Mouse (Mus musculus) heart, embryonic 11.5 days (tissue): ENCODE measurements around the gene Slc15a3. TPM values are rescaled to one million over a fixed set of nuclear protein-coding genes. Genes with fewer than 3 reads are reported as not detected.
A peak's percentile ranks its signal among the peaks of the same experiment; 100 is the strongest.

Experiments
- ATAC-seq: fragments of 200-750 bp; cut with Nextera tagmentation; replicated peaks from 2 replicates; pipeline ENCODE4 v1.8.0; 2017; ENCODE audit warnings: moderate library complexity; ENCODE audit not compliant: insufficient number of reproducible peaks, low FRiP score, low TSS enrichment
- H3K27ac ChIP-seq: fragments of 300-500 bp; sonication (generic); 2 replicates; pipeline ENCODE4 v1.5.1; 2014; ENCODE audit warnings: mild to moderate bottlenecking, low read depth, low read length
- H3K27me3 ChIP-seq: fragments of 300-500 bp; sonication (generic); 2 replicates; pipeline ENCODE4 v1.6.1; 2014; ENCODE audit warnings: mild to moderate bottlenecking, low read length, mixed read lengths; ENCODE audit not compliant: control insufficient read depth, insufficient read depth
- H3K36me3 ChIP-seq: fragments of 300-500 bp; sonication (generic); 2 replicates; pipeline ENCODE4 v1.6.1; 2014; ENCODE audit warnings: mild to moderate bottlenecking, low read length, moderate library complexity, mixed read lengths; ENCODE audit not compliant: control insufficient read depth, insufficient read depth
- H3K4me1 ChIP-seq: fragments of 300-500 bp; sonication (generic); 2 replicates; pipeline ENCODE4 v1.6.1; 2014; ENCODE audit warnings: low read length; ENCODE audit not compliant: control insufficient read depth, insufficient read depth
- H3K4me2 ChIP-seq: fragments of 300-500 bp; sonication (generic); 2 replicates; pipeline ENCODE4 v1.6.1; 2014; ENCODE audit warnings: mild to moderate bottlenecking, moderate library complexity
- H3K4me3 ChIP-seq: fragments of 300-500 bp; sonication (generic); 2 replicates; pipeline ENCODE4 v1.5.1; 2014; ENCODE audit warnings: low read depth, low read length
- H3K9ac ChIP-seq: fragments of 300-500 bp; sonication (generic); 2 replicates; pipeline ENCODE4 v1.6.1; 2014; ENCODE audit warnings: mild to moderate bottlenecking, low read depth, low read length, moderate library complexity
- H3K9me3 ChIP-seq: fragments of 300-500 bp; sonication (generic); replicated peaks from 2 replicates; pipeline ENCODE4 v1.6.1; 2016; ENCODE audit warnings: low read length; ENCODE audit not compliant: control insufficient read depth
- WGBS: fragments of 180-500 bp; shearing (Covaris S2); extraction: QIAGEN DNeasy Blood & Tissue Kit; methylation state at CpG from one replicate; pipeline ENCODE4 v1.1.7; 2014; ENCODE audit not compliant: insufficient replicate concordance; 5-methylcytosine and 5-hydroxymethylcytosine counted together
- polyA plus RNA-seq: library from polyadenylated mRNA; unstranded; fragments of >200 nt; fragmentation: Nextera tagmentation; extraction: Ambion mirVana; gene quantifications from 2 replicates; pipeline ENCODE4 v1.2.1, GENCODE M21; 2014

Gene Slc15a3
- polyA plus RNA-seq, 1 experiment from 2014 or later = 0.19 TPM

DNA sequence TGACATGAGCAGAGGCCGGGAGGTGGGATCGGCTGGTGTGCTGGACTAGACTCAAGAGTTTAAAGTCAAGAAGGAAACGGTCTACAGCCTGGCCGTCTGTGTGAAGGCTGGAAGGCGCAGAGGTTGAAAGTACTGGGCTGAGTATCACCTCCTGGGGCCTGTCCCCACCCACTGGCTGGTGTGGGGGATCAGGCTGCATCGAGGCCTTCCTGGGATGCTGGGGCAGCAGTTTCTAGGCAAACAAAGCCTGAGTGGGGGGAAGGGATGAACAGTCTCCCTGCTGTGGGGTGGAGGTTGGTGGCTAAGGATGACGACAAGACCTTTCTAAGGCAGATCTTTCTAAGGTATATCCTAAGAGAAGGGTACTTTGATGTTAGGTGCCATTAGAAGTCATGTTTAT lies 25.6 kb upstream of the Slc15a3 start:
- Histone ChIP-seq H3K27ac (no peak overlapping the region), H3K4me1 (no peaks in the 10 kb centered on the region), H3K9me3 (no peaks in the 10 kb centered on the region), H3K36me3 (no peaks in the 10 kb centered on the region), H3K4me3 (no peak overlapping the region), H3K27me3 (no peaks in the 10 kb centered on the region), H3K9ac (no peak overlapping the region), H3K4me2 (no peak overlapping the region)
- ATAC-seq = no peak
- WGBS = 59% methylated on average over 7 of the region's 7 CpGs

DNA sequence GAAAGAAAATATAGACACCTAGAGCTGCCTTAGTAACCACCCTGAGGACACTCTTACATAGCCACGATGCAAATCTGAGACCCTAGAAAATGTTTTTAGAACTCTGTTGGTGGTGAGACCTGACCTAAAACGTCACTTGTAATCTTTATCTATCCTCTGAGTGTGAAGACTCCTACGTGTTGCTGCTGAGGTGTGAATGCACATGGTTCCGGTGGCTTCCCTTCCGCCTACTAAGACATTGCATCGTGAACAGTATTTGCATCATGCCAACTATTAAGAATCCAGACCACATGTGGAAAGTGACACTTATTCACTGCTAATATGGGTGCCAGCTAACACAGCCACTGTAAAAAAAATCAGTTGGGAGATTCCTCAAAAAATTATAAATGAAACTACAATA lies 23.7 kb upstream of the Slc15a3 start:
- Histone ChIP-seq H3K27ac (no peak overlapping the region), H3K27me3 (no peaks in the 10 kb centered on the region), H3K9ac (no peak overlapping the region), H3K9me3 (no peaks in the 10 kb centered on the region), H3K4me2 (no peak overlapping the region), H3K36me3 (no peaks in the 10 kb centered on the region), H3K4me1 (no peaks in the 10 kb centered on the region), H3K4me3 (no peak overlapping the region)
- ATAC-seq = no peak
- WGBS = 74% methylated on average over 6 of the region's 6 CpGs

DNA sequence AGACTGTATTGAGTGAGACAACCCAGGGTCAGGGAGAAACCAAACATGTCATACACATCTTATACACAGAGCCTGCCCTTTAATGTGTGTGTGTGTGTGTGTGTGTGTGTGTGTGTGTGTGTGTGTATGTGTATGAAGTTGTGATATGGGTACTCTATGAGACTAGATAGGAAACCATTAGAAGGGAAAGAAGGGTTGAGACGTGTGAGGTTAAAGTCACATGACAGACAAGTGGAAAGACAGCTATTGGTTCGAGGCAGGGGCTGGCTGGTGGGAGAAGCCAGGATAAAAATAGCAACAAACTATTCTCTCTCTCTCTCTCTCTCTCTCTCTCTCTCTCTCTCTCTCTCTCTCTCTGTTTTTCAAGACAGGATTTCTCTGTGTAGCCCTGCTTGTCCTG lies 23.1 kb upstream of the Slc15a3 start:
- Histone ChIP-seq H3K27ac (no peak overlapping the region), H3K9ac (no peak overlapping the region), H3K27me3 (no peaks in the 10 kb centered on the region), H3K9me3 (no peaks in the 10 kb centered on the region), H3K4me2 (no peak overlapping the region), H3K4me3 (no peak overlapping the region), H3K36me3 (no peaks in the 10 kb centered on the region), H3K4me1 (no peaks in the 10 kb centered on the region)
- WGBS = 37% methylated on average over 2 of the region's 2 CpGs
- no peak for ATAC-seq

DNA sequence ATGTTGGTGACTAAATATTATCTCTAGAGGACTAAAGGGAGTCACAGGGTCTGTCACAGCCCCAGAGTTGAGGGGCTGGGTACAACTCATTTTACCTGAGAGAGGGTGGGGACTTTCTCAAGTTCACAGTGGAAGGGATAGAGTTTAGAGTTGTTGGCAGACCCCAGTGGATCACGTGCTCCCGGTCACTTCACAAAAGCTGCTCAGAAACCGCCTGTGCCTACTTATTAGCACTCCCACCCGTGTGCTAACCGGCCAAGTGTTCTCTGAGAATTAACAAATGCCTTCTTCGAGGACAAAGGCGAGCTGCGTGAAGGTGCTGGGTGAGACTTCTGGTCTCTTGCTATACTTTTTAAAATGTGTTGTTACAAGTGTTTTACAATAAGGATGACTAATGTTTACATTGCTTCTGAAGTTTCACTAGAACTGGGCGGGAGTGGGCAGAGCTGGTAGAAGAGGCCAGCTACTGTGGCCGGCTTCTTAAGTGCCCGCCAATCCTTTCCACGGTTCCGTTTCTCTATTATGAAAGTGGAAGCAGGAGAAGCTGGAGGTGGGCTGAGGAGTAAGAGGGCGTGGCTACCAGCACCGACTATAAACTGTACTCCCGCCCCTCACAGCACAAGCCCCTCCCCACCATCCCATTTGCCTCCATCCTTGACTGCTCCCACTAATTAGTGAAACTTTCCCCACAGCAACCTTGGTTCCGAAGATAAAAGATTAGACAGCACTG lies 21.1 kb upstream of the Slc15a3 start:
- 34% methylated on average over 17 of the region's 17 CpGs for WGBS
- Histone ChIP-seq H3K4me2 (peak overlapping the region; percentile 43), H3K9ac (0 out of 2 replicates have a peak overlapping the region, but pooled peaks have one; percentile 6), H3K27ac (no peak overlapping the region), H3K9me3 (no peaks in the 10 kb centered on the region), H3K4me1 (no peaks in the 10 kb centered on the region), H3K27me3 (no peaks in the 10 kb centered on the region), H3K36me3 (no peaks in the 10 kb centered on the region), H3K4me3 (peak overlapping the region; percentile 2; the same call in 1 of the 2 replicates)
- ATAC-seq = no peak

DNA sequence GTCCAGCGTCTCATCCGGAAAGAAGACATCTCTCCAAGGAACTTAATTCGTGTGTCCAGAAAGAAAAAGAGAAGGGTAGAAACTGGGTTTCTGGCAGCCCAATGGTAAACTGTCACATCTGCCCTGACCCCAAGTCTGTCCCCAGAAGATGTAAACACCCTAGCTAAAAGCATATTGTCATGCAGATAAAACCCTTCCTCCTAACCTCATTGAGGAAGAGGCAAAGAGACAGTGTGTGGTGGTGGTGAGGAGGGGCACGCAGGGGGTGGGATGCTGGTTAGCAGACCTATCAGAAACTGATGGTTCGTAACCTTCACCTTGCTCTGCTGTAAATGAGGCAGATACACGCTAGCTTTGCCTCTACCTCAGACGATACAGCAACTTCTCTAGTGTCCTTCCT lies 18.2 kb upstream of the Slc15a3 start:
- ATAC-seq = no peak
- no peak overlapping the region for H3K27ac ChIP-seq
- H3K9ac ChIP-seq = no peak overlapping the region
- H3K4me2 ChIP-seq = no peak overlapping the region
- WGBS = 66% methylated on average over 7 of the region's 7 CpGs
- no peak overlapping the region for H3K4me3 ChIP-seq
- H3K27me3 ChIP-seq = no peaks in the 10 kb centered on the region
- H3K9me3 ChIP-seq = no peaks in the 10 kb centered on the region
- H3K4me1 ChIP-seq = no peaks in the 10 kb centered on the region
- H3K36me3 ChIP-seq = no peaks in the 10 kb centered on the region

DNA sequence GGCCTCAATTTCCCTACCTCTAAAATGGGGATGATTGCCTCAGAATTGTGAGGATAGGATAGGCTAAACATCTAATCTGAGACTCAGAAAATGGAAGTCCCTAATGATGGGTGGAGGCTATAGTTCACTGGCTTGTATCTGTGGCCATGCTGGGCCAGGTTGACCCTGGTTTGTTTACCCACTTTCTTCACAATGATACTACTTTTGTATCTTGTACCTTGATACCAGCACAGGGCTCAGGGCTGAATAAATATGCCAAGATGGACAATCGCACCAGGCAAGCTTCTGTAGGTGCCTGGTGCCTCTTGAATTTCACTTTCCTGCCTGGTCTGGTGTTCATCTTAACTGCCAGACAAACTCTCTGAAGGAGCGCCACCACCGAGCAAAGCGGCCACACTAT lies 17.0 kb upstream of the Slc15a3 start:
- ATAC-seq = no peak
- 86% methylated on average over 4 of the region's 4 CpGs for WGBS
- H3K27ac ChIP-seq = no peak overlapping the region

DNA sequence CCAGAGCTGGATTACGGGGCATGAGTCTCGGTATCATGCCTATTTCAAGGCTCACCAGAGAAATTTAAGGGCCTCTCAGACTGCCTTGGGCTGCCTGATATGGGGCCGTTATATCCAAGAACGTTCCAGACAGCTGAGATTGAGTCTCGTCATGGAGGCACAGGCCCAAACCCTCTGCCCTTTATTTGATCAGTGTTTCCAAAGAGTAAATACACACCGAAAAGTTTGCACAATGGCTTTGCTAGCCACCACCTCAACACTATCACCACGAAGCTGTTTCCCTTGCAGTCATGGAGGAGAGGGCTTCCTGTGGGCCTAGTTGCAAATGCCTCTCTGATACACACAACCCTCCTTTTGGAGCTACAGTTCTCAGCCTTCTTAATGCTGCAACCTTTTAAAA lies 15.5 kb upstream of the Slc15a3 start:
- Histone ChIP-seq H3K4me1 (no peaks in the 10 kb centered on the region), H3K9me3 (no peaks in the 10 kb centered on the region), H3K36me3 (no peaks in the 10 kb centered on the region), H3K9ac (no peak overlapping the region), H3K4me3 (no peak overlapping the region), H3K27me3 (no peaks in the 10 kb centered on the region), H3K27ac (no peak overlapping the region), H3K4me2 (no peak overlapping the region)
- ATAC-seq = no peak
- 80% methylated on average over 7 of the region's 7 CpGs for WGBS

More for the DNA sequence above, 17.0 kb upstream of the Slc15a3 start:
- H3K36me3 ChIP-seq = no peaks in the 10 kb centered on the region
- no peak overlapping the region for H3K4me2 ChIP-seq
- H3K4me3 ChIP-seq = no peak overlapping the region
- no peaks in the 10 kb centered on the region for H3K4me1 ChIP-seq
- H3K9me3 ChIP-seq = no peaks in the 10 kb centered on the region
- H3K27me3 ChIP-seq = no peaks in the 10 kb centered on the region
- H3K9ac ChIP-seq = no peak overlapping the region

DNA sequence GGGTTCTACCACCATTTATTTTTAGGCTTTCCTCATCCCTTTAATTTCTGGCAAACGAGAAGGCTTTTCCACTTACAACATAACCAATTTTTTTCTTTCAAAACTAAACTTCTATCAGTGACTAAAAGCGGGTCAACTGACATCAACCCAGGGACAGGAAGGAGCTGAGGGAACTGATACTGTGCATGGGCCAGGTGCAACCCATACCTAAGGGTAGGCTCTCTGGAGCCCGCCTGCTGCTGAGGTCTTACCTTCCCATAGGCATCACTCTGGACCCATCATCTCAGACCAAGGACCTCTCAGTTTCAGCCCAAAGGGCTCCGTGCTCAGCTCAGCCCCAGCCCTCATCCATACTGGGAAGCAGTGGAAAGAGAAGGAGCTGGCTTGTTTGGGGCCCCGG lies 11.2 kb upstream of the Slc15a3 start:
- no peaks in the 10 kb centered on the region for H3K27me3 ChIP-seq
- ATAC-seq = no peak
- H3K27ac ChIP-seq = no peak overlapping the region
- no peaks in the 10 kb centered on the region for H3K4me1 ChIP-seq
- H3K4me3 ChIP-seq = no peak overlapping the region
- H3K9me3 ChIP-seq = no peaks in the 10 kb centered on the region
- WGBS = 84% methylated on average over 5 of the region's 5 CpGs
- no peak overlapping the region for H3K9ac ChIP-seq
- H3K4me2 ChIP-seq = no peak overlapping the region
- no peaks in the 10 kb centered on the region for H3K36me3 ChIP-seq
